Mouse (Mus musculus) pancreas, adult 10 weeks (tissue): ENCODE measurements around the gene Ntpcr. TPM values are rescaled to one million over a fixed set of nuclear protein-coding genes. Genes with fewer than 3 reads are reported as not detected.

Source experiments
- polyA plus RNA-seq: library from polyadenylated mRNA; stranded (reverse); fragments of 350-450 nt; fragmentation: Illumina TruSeq; extraction: RNeasy Lipid Tissue Mini Kit (QIAGEN cat#74804); gene quantifications from one replicate; pipeline ENCODE4 v1.2.3, GENCODE M21; 2015; ENCODE audit warnings: low read depth, low replicate concordance; ENCODE audit not compliant: insufficient read depth

Ntpcr gene
- polyA plus RNA-seq = 5.4 TPM

GRCm38 (mm10) chr8:125729746-125730145 is at the start of gene Ntpcr:
Ntpcr (plus strand) TSS chr8:125729963.

Other genes starting within 250 kb of the Ntpcr start
- 4.0 TPM for gene Sipa1l2, start 160.2 kb upstream of the Ntpcr start, polyA plus RNA-seq
- gene Map10, start 60.1 kb upstream of the Ntpcr start, polyA plus RNA-seq = 0.44 TPM
- 1.4 TPM for gene Pcnx2, start 168.4 kb downstream of the Ntpcr start, polyA plus RNA-seq
- 1.9 TPM for gene Map3k21, start 180.5 kb downstream of the Ntpcr start, polyA plus RNA-seq